Mouse (Mus musculus) C2C12 (cell line): ENCODE results near the gene Ercc6l2. TPM values are rescaled to one million over a fixed set of nuclear protein-coding genes. Genes with fewer than 3 reads are reported as not detected.

ENCODE experiments used
- H3K27me3 ChIP-seq: one replicate; pipeline ENCODE4 v1.6.1; 2011; ENCODE audit not compliant: control insufficient read depth, insufficient read depth, insufficient read length
- H3K36me3 ChIP-seq: one replicate; pipeline ENCODE4 v1.6.1; 2011; ENCODE audit not compliant: control insufficient read depth, insufficient read depth
- H3K4me3 ChIP-seq: one replicate; pipeline ENCODE4 v1.5.1; 2011; ENCODE audit warnings: mild to moderate bottlenecking, control low read depth; ENCODE audit not compliant: poor library complexity, insufficient read depth, severe bottlenecking
- H3K79me2 ChIP-seq: one replicate; pipeline ENCODE4 v1.6.1; 2011; ENCODE audit not compliant: control insufficient read depth, insufficient read depth
- H3K79me3 ChIP-seq: one replicate; pipeline ENCODE4 v1.6.1; 2011; ENCODE audit warnings: low read depth, control low read depth
- H3ac ChIP-seq: one replicate; pipeline ENCODE3; 2011; ENCODE audit warnings: low read depth; ENCODE audit not compliant: control insufficient read depth, insufficient read length
- CEBPB ChIP-seq: IDR thresholded peaks from one replicate; pipeline ENCODE4 v1.6.1; 2011; ENCODE audit warnings: low read depth, mild to moderate bottlenecking, control low read depth, moderate library complexity
- CTCF ChIP-seq: IDR thresholded peaks from one replicate; pipeline ENCODE4 v1.5.1; 2011; ENCODE audit not compliant: control insufficient read depth, insufficient read depth, insufficient read length
- FOSL1 ChIP-seq: IDR thresholded peaks from one replicate; pipeline ENCODE4 v1.8.0; 2011; ENCODE audit warnings: mild to moderate bottlenecking, low read length; ENCODE audit not compliant: poor library complexity, insufficient read depth, severe bottlenecking
- MAX ChIP-seq: IDR thresholded peaks from one replicate; pipeline ENCODE4 v1.6.1; 2011; ENCODE audit warnings: mild to moderate bottlenecking, control low read depth
- MYOD1 ChIP-seq: IDR thresholded peaks from one replicate; pipeline ENCODE4 v1.6.1; 2011; ENCODE audit warnings: low read depth; ENCODE audit not compliant: control insufficient read depth, insufficient read length
- MYOG ChIP-seq: IDR thresholded peaks from one replicate; pipeline ENCODE4 v1.6.1; 2011; ENCODE audit not compliant: control insufficient read depth, insufficient read length; ENCODE audit errors: extremely low read depth
- USF1 ChIP-seq: IDR thresholded peaks from one replicate; pipeline ENCODE4 v1.6.1; 2011; ENCODE audit warnings: low read depth, mild to moderate bottlenecking, control low read depth, moderate library complexity
- polyA plus RNA-seq: library from polyadenylated mRNA; unstranded; fragments of >200 nt; fragmentation: generic; extraction: Trizol; gene quantifications from one replicate; pipeline ENCODE4 v1.2.1, GENCODE M21; 2012; ENCODE audit warnings: missing spikeins

Ercc6l2 gene
- polyA plus RNA-seq, 1 experiment: 4.3 TPM

GRCm38 (mm10) chr13:63900679-63901302 is 85.8 kb downstream of the Ercc6l2 start:
- H3K79me3 ChIP-seq: no peaks in the 10 kb centered on the region
- peaks cover 17% of the 10 kb centered on the region for H3K36me3 ChIP-seq
- H3ac ChIP-seq: no peak overlapping the region
- no peaks in the 10 kb centered on the region for H3K79me2 ChIP-seq
- no peaks in the 10 kb centered on the region for H3K27me3 ChIP-seq
- H3K4me3 ChIP-seq: no peak overlapping the region
- TF ChIP-seq CTCF (no peak), MYOG (no peak), USF1 (no peak), MAX (no peak), CEBPB (no peak), MYOD1 (no peak), FOSL1 (no peak)

- no peaks in the 10 kb centered on the region for H3K79me3 ChIP-seq
- H3K36me3 ChIP-seq: peaks cover 17% of the 10 kb centered on the region
- TF ChIP-seq CEBPB (no peak), USF1 (no peak), FOSL1 (no peak), MAX (no peak), MYOD1 (no peak), MYOG (no peak), CTCF (no peak)
- no peak overlapping the region for H3ac ChIP-seq
- H3K27me3 ChIP-seq: no peaks in the 10 kb centered on the region
- no peaks in the 10 kb centered on the region for H3K79me2 ChIP-seq
- H3K4me3 ChIP-seq: no peak overlapping the region
Observed at GRCm38 (mm10) chr13:63901303-63901713, 86.3 kb downstream of the Ercc6l2 start.

- Histone ChIP-seq H3K27me3 (no peaks in the 10 kb centered on the region), H3K36me3 (peaks cover 13% of the 10 kb centered on the region), H3ac (no peak overlapping the region), H3K79me2 (no peaks in the 10 kb centered on the region), H3K4me3 (no peak overlapping the region), H3K79me3 (no peaks in the 10 kb centered on the region)
- TF ChIP-seq CEBPB (no peak), MAX (no peak), FOSL1 (no peak), MYOG (no peak), USF1 (no peak), MYOD1 (no peak), CTCF (no peak)
Observed at GRCm38 (mm10) chr13:63901714-63902597, 86.9 kb downstream of the Ercc6l2 start.

- no peaks in the 10 kb centered on the region for H3K36me3 ChIP-seq
- H3ac ChIP-seq: no peak overlapping the region
- no peak overlapping the region for H3K4me3 ChIP-seq
- no peak for TF ChIP-seq CEBPB
- TF ChIP-seq FOSL1: no peak
- TF ChIP-seq MYOG: no peak
- TF ChIP-seq USF1: no peak
- no peak for TF ChIP-seq MYOD1
- TF ChIP-seq CTCF: no peak
- TF ChIP-seq MAX: no peak
- no peaks in the 10 kb centered on the region for H3K79me2 ChIP-seq
- no peaks in the 10 kb centered on the region for H3K27me3 ChIP-seq
- no peaks in the 10 kb centered on the region for H3K79me3 ChIP-seq
Observed at GRCm38 (mm10) chr13:63906516-63906915, 91.5 kb downstream of the Ercc6l2 start.

- H3K27me3 ChIP-seq: no peaks in the 10 kb centered on the region
- TF ChIP-seq MAX: no peak
- no peak for TF ChIP-seq MYOD1
- TF ChIP-seq MYOG: no peak
- TF ChIP-seq CEBPB: no peak
- TF ChIP-seq FOSL1: no peak
- H3K79me2 ChIP-seq: no peaks in the 10 kb centered on the region
- no peaks in the 10 kb centered on the region for H3K36me3 ChIP-seq
- no peak overlapping the region for H3K4me3 ChIP-seq
- H3K79me3 ChIP-seq: no peaks in the 10 kb centered on the region
- no peak overlapping the region for H3ac ChIP-seq
Observed at GRCm38 (mm10) chr13:63907437-63907836, 92.4 kb downstream of the Ercc6l2 start.
